Mouse (Mus musculus) thymus, postnatal 0 days (tissue): ENCODE measurements around the gene Tmem198. TPM values are rescaled to one million over a fixed set of nuclear protein-coding genes. Genes with fewer than 3 reads are reported as not detected.
A peak's percentile ranks its signal among the peaks of the same experiment; 100 is the strongest.

ENCODE experiments used
- DNase-seq: peaks from one replicate; pipeline ENCODE4 v3.0.0-alpha.2; 2015; ENCODE audit warnings: low spot score
- polyA plus RNA-seq: library from polyadenylated mRNA; unstranded; fragments of >200 nt; fragmentation: Nextera tagmentation; extraction: Ambion mirVana; gene quantifications from 2 replicates; pipeline ENCODE4 v1.2.1, GENCODE M21; 2015

Tmem198 gene
- polyA plus RNA-seq, 1 experiment from 2014 or later, result 0.39 TPM

DNA sequence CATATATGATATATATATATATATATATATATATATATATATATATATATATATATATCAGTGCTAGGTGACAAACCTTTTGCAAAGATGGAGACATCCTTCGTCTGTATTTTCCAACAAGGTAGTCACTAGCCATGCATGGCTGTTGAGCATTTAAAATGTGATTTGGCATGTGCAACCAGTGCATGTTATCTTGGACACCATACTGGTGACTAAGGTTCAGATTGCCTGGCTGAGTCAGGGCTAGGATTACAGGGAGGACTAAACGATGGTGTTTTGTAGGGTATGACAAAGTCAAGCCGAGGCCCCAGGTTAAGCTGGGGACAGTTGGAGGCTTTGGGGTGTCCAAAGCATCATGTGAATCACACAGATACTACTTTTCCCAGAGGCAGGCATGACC is 23.9 kb upstream of the Tmem198 start:
- DNase-seq, result no peak

DNA sequence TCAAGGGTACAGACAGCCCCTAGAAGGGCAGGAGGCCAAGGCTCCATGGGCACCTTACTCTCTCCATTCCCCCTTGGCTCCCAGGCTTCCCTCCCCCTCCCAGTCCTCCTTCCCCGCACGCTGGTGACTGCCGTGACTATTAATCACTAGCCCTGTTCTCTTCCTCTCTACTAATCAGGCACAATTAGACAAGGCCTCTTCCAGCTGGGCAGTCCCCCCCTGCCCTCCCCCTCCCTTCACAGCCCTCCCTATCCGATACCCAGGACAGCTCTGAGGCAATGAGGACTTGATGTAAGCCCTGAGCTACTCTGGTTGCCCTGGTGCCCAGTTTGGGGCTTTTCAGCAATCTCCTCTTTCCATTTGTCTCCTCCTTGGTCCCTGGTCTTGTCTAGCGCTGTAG is 23.4 kb upstream of the Tmem198 start:
- no peak for DNase-seq

DNA sequence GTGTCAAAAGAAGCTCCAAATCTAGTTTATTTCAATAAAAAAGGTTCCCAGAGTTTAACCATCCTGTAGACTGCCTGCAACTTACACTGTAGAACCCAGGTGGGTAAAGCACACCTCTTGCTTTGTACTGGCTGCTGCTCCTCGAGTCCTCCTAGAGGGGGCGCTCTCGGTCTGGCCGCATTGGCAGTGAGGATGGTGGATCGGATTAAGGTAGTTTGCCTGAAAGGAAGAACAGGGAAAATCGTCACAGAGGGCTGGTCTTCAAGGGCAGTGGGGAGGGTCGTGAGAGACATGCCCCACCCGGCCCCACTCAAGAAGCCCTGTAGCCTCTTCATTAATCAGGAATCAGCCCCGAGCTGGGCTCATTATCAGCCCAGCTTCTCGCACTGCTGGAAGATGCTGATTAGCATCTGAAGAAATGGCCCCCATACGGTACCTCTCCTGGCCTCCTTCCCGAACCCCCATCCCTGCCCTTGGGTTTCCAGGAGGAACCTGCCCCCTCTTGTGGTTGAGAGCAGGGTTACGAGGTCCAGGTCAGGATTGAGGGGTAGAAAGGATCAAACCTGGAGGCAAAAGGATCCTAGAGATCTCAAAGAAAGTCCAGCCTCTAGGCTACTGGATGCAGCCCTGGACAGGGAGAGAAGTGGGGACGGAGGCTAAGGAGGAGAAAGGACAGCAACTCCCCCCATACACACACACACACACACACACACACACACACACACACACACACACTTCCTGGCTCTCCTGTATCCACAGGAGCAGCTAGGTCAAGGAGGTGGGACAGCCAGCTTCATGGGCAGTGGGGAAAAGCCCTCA is 22.4 kb upstream of the Tmem198 start:
- peak; percentile 23 for DNase-seq

DNA sequence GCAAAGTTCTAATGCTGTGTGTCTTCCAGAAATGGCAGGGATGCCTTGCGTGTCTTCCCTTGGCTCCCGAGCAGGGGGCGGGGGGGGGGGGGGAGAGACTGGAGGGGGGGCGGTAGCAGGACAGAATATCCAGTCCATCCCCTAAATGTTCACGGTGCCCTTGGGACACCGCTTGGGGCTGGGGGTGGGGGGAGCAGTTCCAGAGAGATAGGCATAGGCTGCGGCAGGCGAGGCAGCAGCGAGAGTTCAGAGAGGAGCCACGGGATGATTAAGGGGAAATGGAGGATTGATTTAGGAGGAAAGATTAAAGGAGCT is 21.7 kb upstream of the Tmem198 start:
- no peak for DNase-seq

DNA sequence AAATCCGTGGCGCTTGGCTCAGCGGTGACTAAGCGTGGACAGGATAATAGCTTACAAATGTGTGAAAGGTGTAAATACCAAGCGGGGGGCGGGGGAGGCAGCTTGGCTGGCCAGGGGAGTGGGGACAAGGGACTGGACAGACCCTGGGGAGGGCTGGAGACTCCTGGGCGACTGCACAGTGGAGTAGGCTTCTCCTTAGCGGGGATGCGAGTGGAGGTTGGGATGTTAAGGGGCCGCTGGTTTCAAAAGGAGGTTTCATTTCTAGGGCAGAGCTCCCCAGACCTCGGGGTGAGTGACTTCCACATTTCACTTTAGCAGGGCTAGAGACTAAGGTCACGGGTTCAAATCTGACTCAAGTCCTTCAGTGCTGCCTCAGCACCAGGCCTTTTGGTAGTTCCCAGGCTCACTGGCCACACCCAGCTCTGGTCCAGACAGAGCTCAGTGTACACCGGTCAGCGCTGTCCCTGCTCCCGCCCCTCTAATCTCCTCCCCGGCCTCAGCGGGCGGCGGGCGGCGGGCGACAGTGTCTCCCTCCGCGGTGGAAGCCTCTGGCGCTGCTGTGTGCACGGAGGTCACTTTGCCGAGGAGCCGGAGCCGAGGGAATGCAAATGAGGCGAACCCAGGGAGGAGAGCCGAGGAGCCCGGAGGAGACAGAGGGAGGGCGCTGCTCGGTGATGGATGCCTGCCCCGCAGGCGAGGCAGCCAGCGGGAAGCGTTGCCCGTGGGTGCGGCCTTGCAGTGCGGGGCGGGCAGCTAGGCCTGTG is 21.1 kb upstream of the Tmem198 start:
- DNase-seq, result no peak

DNA sequence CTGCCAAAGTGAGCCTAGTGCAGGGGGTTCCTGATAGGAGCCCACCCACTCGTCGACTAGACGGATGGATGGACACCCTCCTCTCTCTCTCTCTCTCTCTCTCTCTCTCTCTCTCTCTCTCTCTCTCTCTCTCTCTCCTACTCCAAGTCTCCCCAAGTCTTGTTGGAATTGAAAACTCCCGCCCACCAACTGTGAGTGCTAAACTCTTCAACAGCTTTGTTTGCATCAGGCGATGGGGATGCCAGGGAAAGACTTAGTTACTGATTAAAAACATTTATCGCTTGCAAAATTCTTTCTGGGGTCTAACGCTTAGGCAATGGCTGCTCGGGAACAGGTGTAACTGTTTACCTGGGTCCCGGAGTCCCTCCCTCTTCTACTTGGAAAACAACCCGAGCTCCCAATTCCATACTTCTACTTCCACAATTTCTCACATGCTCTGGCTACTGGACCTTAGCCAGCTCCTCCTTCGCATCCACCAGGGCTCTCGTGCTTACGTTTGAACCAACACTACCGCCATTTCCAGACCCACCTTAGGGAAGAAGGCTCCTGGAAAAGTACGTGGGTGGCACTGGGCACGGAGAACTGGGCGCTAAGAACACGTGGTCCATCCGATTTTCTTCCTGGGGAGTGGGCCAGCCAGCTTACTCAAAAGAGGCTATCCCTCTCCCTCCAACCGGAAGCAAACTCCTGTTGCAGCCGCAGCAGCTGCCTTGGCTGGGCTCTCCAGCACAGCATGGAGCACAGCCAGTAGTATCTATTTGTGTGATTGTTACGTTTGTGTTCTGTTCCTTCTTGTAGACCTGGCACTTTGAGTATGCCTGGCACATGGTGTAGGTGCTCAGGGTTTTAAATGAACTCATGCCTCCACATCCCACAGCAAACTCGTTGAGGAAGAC is 20.3 kb upstream of the Tmem198 start:
- no peak for DNase-seq

DNA sequence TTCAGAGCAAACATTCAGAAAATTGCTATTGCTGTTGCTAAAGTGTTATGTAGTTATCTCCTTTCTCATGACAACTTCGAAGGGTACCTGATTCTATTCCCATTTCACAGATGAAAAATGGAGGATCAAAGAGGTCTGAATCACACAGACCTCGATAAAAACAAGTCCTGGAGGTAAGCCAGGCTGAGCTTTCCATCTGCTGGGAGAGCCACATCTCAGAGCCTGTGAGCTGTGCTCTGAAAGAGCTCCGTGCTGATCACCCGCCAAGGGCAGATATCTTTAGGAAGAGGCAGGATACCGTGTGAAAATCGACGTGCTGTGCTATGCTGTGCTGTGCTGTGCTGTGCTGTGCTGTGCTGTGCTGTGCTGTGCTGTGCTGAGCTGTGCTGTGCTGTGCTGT is 19.0 kb upstream of the Tmem198 start:
- no peak for DNase-seq

DNA sequence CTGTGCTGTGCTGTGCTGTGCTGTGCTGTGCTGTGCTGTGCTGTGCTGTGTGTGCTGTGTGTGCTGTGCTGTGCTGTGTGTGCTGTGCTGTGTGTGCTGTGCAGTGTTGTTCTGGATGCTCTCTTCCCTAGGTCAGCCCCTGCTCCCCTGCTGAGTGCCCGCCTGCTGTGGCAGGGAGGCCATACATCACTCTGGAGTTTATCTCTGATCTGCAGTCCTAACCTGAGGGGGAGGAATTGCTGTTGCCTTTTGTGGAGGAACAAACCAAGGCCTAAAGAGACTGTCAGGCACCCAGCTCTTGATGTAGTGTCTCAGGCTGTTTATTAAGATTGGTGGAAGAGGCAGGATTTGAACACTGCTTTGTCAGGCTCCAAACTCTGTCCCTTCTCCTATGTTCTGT is 16.7 kb upstream of the Tmem198 start:
- no peak for DNase-seq

DNA sequence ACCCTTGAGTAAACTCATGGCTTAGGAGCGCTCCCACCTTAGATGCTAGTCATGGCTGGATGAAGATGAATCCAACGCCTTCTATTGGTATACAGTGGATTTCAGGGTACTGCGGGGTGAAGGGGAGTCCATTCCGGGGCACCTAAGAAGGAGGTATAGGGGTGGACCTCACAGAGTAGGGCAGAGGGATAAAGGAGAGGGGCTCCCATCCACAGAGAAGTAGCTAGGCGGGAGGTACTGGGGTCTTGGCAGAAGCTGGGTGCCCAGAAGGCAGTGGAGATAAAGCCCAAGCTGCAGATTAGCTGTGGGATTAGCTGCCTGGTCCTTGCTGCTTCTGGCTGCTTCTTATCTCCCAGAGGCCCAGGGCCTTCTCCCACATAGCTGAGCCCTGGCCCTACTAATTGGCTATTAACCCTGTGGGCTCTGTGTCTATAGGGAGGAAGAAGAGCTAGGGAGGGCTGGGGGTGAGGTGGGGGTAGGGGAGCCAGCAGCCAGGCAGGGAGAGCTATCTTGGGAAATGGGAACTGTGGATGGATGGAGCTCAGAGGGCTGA is 15.6 kb upstream of the Tmem198 start:
- no peak for DNase-seq

DNA sequence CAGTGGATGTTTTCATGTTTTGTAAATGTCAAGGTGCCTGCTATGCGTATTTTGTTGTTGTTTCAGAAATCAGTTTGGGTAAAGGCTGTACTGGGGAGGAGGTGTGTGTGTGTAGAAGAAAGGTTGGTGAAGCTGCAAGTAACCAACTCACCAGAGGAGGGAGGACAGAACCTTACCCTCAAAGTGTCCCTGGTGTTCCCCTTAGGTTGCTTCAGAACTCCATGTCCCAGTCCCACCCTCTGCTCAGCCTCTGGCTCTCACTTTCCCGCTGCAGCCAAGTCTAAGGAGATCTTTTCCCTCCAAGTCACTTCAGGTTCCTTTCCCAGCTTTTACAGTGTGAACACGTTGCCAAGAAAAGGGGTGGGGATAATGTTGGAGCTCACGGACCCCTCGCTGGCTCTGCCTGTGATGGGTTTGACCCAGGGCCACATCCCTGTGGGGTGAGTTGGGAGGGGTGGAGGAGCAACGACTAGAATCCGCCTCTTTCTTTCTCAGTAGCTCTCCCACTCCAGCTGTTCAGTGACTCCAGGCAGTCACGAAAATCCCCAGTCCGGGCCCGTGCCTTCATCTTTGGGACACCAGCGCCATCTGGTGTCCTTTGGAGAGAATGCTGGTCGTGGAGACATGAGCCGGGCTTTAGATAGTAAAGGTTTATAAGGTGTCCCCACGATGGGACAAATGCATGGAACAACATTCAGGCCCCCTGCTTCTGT is 12.0 kb upstream of the Tmem198 start:
- peak; percentile 73 for DNase-seq

DNA sequence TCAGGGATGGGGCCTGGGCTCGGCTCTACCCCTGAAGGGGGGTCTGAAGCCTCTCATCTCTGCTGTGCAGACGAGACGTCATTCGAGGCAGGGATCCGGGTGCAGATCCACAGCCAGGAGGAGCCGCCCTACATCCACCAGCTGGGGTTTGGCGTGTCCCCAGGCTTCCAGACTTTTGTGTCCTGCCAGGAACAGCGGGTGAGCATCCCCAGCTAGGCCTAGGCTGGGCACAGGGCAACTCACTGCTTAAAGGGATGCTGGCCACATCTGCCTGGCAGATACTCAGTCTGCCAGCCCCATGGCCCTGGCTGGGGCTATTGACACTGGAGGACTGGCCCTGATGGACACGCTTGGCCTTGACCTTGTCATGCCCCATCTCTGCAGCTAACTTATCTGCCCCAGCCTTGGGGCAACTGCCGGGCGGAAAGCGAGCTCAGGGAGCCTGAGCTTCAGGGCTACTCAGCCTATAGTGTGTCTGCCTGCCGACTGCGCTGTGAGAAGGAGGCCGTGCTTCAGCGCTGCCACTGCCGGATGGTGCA is 10.0 kb upstream of the Tmem198 start:
- DNase-seq, result no peak

DNA sequence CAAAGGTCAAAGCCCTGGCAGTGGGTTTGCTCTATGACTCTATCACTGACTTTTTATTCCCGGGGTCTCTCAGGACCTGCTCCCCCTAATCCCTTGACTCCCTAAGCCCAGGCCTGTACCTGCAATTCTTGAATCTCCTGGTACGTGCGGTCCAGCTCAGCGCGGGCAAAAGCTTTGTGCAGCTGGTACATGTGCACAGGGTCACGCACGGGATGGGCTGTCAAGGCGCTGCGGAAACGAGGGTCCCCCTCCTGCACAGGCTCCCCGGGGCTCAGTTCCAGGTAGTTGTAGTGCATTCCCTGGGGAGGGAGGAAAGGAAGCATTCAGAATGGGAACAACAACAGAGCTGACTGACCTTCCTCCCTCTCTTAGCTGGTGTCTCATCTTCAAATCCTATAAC is 2.9 kb upstream of the Tmem198 start:
- DNase-seq, result no peak

DNA sequence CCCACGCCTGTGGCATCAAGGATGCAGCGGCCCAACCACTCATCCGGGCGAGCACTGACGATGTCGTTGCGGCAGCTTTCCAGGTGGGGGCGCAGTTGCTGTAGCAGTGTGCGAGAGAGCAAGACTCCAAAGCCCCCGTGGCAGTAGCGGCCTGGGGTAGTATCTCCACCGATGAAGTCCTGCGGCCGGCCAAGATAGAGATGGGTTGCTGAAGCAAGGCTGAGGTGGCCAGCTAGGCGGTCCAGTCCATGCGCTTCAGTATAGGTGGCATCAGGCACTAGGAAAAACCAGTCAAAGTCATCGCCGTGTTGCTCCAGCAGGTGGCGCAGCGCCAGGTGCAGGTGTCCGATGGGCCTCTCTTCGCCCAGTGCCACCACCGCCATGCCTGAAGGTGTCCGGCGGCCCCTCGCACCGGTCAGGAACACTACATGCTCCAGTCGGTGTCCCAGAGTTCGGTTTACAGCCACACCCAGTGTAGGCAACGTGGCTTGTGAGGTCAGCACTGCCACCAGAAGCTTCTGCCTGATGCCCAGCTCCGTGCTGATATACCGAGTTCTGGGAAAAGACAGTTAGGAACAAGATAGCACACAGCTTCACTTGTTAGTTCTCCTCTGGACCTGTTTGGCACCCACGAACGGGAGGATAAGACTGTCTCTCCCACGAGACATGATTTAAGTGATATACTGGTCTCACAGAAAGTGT is 1.9 kb upstream of the Tmem198 start:
- DNase-seq, result peak; percentile 65

DNA sequence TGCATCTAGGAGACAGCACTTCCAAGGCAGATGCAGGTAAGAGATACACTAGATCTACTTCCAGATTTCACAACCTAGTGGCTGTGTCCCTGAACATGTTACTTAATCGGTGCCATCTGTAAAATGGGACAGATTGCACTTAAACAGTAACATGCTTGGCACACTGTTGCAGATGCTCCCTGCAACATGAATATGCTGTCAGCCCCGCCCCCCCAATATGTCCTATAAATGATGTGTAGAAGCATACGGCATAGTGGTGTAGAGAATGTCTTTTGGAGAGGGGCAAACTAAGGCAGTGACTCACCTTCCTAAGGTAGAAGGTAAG is 1.4 kb upstream of the Tmem198 start:
- DNase-seq, result no peak

DNA sequence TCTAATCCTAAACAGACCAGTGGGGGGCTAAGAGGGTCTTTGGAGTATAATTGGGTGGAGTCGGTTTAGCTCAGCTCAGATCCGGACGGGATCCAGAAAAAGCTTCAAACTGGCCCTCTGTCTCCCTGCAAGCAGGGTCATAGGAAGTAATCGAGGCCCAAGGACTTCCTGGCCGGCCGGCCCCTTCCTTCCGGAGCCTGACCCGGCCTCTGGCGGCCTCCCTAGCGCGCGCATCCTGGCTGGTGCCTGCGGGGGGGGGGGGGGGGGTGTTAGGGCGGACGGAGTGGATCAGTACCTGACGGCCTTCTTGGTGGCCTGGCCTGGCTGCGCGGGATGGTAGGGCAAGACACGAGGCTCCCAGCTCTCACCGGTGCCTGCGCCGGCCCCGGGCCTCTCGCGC is 835 bp upstream of the Tmem198 start:
- no peak for DNase-seq

DNA sequence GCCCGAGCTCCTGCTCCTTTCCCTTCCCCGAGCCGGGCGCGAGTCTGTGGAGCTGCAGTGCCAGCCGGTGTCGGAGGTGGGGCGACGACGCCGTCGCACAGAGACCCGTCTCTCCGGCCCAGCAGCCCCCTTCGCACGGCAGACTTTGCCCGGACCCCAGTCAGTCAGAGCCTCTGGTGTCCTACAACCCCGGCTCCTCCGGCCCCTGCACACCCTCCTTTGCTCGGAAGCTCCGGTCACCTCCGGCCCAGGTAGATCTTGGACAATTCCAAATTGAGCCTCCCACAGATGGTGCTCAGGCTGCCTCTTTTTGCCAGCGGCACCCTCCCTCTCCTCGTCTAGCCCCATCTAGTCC is 280 bp downstream of the Tmem198 start:
- no peak for DNase-seq

DNA sequence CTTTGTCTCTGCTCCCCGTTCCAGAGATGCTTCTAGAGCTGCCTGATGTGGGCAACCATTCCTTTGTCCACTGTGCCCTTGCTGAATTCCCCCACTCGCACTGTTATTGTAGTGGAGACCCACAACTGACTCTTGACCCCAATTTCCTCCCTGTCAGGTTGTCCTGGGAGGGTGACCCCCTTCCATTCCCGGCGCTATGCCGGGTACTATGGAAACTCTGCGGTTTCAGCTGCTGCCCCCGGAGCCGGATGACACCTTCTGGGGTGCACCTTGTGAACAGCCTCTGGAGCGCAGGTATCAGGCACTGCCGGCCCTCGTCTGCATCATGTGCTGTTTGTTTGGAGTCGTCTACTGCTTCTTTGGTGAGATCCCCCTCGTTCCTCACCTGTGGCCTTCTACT is 704 bp downstream of the Tmem198 start:
- no peak for DNase-seq

DNA sequence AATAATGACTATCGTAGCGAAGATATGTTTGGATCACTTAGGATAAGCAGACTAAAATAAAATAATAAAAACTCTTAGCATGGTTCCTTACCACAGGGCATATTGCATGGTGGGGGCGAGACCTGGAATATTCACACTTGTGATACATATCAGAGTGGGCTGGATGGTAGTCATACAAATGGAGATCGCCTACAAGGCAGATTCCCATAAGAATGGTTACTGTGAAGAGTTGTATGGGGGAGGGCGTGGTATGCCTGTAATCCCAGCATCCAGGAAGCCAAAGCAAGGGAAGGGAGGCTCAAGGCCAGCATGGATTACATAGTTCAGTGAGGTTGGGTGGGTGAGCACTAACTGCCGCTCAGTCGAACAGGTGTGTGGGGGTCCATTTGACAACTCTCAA is 1.4 kb downstream of the Tmem198 start:
- no peak for DNase-seq

DNA sequence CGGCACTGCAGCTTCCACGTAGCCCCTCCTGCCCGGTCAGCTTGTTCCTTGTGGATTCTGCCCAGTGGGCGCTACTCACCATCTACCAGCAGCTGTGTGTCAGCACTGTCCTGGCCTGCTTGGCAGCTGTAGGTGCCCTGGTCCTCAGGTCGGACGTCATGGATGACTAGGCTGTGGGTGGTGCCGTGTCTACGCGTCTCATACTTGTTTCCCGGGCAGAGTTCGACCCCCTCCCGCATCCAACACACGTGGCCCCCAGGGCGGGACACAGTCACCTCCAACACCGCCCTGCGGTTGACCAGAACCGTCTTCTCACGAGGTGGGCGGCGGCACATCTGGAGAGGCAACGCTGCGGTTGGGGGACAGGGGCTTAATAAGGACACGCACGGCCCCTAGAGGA is 7.2 kb downstream of the Tmem198 start:
- DNase-seq, result no peak

DNA sequence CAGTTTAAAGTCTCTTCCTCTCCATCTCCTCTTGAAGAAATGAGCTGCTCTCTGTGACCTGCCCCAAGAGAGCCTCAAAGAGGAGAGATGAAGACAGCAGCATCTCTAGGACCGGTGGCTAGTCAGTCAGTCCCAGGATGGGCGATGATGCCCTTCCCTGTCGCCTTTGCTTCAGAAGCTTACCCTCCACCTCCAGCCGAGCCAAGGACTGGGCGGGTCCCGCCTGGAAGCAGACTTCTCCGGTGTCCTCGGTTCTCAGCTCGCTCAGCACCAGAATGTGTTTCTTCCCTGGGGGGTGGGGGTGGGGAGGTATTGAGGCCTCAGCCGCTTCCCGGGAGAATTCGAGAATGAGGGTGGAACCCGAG is 7.7 kb downstream of the Tmem198 start:
- DNase-seq, result no peak
